Mouse (Mus musculus): ENCODE data around the gene Thoc3. TPM values are rescaled to one million over a fixed set of nuclear protein-coding genes. Genes with fewer than 3 reads are reported as not detected.
"Not testable (repeated sequence)": the region's sequence is repeated elsewhere in the genome, so short reads cannot be mapped to it uniquely, and the experiment has no call there.

Thoc3 gene
- polyA plus RNA-seq (2016; fragmentation: Nextera tagmentation; extraction: Ambion mirVana), result 77.6 and 78.0 TPM in 2 replicates

- ATAC-seq, result peak; percentile 96
- peak within 1 kb of the TSS; percentile 78 for H3K27ac ChIP-seq
These were observed at the start of gene Thoc3 for GRCm38 (mm10) chr13:54468098-54469011. Gene Thoc3 (minus strand): TSS chr13:54468849.

GRCm38 (mm10) chr13:54505920-54506319, 37.3 kb upstream of the Thoc3 start:
- WGBS (ENCODE audit: insufficient replicate concordance), result 94% methylated on average over 1 of the region's 1 CpGs
- ATAC-seq, result no peak

More at GRCm38 (mm10) chr13:54468098-54469011, at the start of gene Thoc3:
- H3K4me1 ChIP-seq, result peaks cover 14% of the 10 kb centered on the region
- 1% methylated on average over 67 of the region's 67 CpGs for WGBS (ENCODE audit: insufficient replicate concordance)
- H3K4me3 ChIP-seq, result peak within 1 kb of the TSS; percentile 99
- H3K27me3 ChIP-seq (replicated peaks), result no peaks in the 10 kb centered on the region
- peaks cover 12% of the 10 kb centered on the region; the same call in 1 of the 2 replicates for H3K9me3 ChIP-seq (replicated peaks)
- peaks cover 43% of the 10 kb centered on the region for H3K36me3 ChIP-seq
- peak within 1 kb of the TSS; percentile 96 for H3K9ac ChIP-seq
- H3K4me2 ChIP-seq, result peak within 1 kb of the TSS; percentile 94

GRCm38 (mm10) chr13:54504611-54505260, 36.1 kb upstream of the Thoc3 start:
- peak overlapping the region; percentile 82 for H3K9ac ChIP-seq
- peaks cover 38% of the 10 kb centered on the region for H3K4me1 ChIP-seq
- WGBS (ENCODE audit: insufficient replicate concordance), result 26% methylated on average over 7 of the region's 7 CpGs
- no peaks in the 10 kb centered on the region for H3K9me3 ChIP-seq (replicated peaks)
- H3K27ac ChIP-seq, result no peak overlapping the region
- H3K4me3 ChIP-seq, result peak overlapping the region; percentile 73
- peaks cover 14% of the 10 kb centered on the region for H3K27me3 ChIP-seq (replicated peaks)
- H3K4me2 ChIP-seq, result peak overlapping the region; percentile 99
- ATAC-seq, result no peak
- H3K36me3 ChIP-seq, result no peaks in the 10 kb centered on the region

More at GRCm38 (mm10) chr13:54505920-54506319, 37.3 kb upstream of the Thoc3 start:
- H3K27ac ChIP-seq, result no peak overlapping the region
- H3K4me2 ChIP-seq, result no peak overlapping the region
- H3K4me3 ChIP-seq, result no peak overlapping the region
- no peaks in the 10 kb centered on the region for H3K9me3 ChIP-seq (replicated peaks)
- H3K36me3 ChIP-seq, result no peaks in the 10 kb centered on the region
- H3K4me1 ChIP-seq, result peaks cover 37% of the 10 kb centered on the region
- peaks cover 14% of the 10 kb centered on the region for H3K27me3 ChIP-seq (replicated peaks)
- no peak overlapping the region for H3K9ac ChIP-seq

GRCm38 (mm10) chr13:54503604-54504521, 35.2 kb upstream of the Thoc3 start, which contains the start of gene Simc1:
Gene Simc1 (plus strand): TSS chr13:54503779.
- Histone ChIP-seq H3K27me3 (replicated peaks) (peaks cover 14% of the 10 kb centered on the region), H3K36me3 (no peaks in the 10 kb centered on the region), H3K4me3 (peak within 1 kb of the TSS; percentile 73), H3K9me3 (replicated peaks) (no peaks in the 10 kb centered on the region), H3K4me2 (peak within 1 kb of the TSS; percentile 99), H3K27ac (peak within 1 kb of the TSS; percentile 60), H3K9ac (peak within 1 kb of the TSS; percentile 82), H3K4me1 (peaks cover 38% of the 10 kb centered on the region)
- peak; percentile 91 for ATAC-seq
- under 1% methylated on average over 94 of the region's 105 CpGs for WGBS (ENCODE audit: insufficient replicate concordance)

GRCm38 (mm10) chr13:54503278-54503603, 34.6 kb upstream of the Thoc3 start:
- peak overlapping the region; percentile 82 for H3K9ac ChIP-seq

GRCm38 (mm10) chr13:54501957-54502690, 33.5 kb upstream of the Thoc3 start:
- H3K4me3 ChIP-seq, result no peak overlapping the region
- no peak overlapping the region for H3K4me2 ChIP-seq
- peaks cover 20% of the 10 kb centered on the region for H3K27me3 ChIP-seq (replicated peaks)
- H3K36me3 ChIP-seq, result no peaks in the 10 kb centered on the region
- H3K4me1 ChIP-seq, result peaks cover 38% of the 10 kb centered on the region
- no peak for ATAC-seq
- 34% methylated on average over 3 of the region's 3 CpGs for WGBS (ENCODE audit: insufficient replicate concordance)
- H3K9me3 ChIP-seq (replicated peaks), result no peaks in the 10 kb centered on the region
- no peak overlapping the region for H3K27ac ChIP-seq
- no peak overlapping the region for H3K9ac ChIP-seq

More at GRCm38 (mm10) chr13:54503278-54503603, 34.6 kb upstream of the Thoc3 start:
- Histone ChIP-seq H3K9me3 (replicated peaks) (no peaks in the 10 kb centered on the region), H3K4me2 (peak overlapping the region; percentile 99), H3K4me3 (peak overlapping the region; percentile 73), H3K4me1 (peaks cover 38% of the 10 kb centered on the region), H3K27ac (no peak overlapping the region), H3K27me3 (replicated peaks) (peaks cover 17% of the 10 kb centered on the region), H3K36me3 (no peaks in the 10 kb centered on the region)
- 1% methylated on average over 14 of the region's 14 CpGs for WGBS (ENCODE audit: insufficient replicate concordance)
- ATAC-seq, result peak; percentile 52

- Histone ChIP-seq H3K27ac (no peak overlapping the region), H3K4me2 (no peak overlapping the region), H3K4me3 (no peak overlapping the region), H3K9me3 (replicated peaks) (no peaks in the 10 kb centered on the region), H3K4me1 (peaks cover 38% of the 10 kb centered on the region), H3K36me3 (no peaks in the 10 kb centered on the region), H3K9ac (no peak overlapping the region), H3K27me3 (replicated peaks) (peaks cover 20% of the 10 kb centered on the region)
- WGBS (ENCODE audit: insufficient replicate concordance), result 56% methylated on average over 2 of the region's 2 CpGs
- no peak for ATAC-seq
These were observed 32.7 kb upstream of the Thoc3 start for GRCm38 (mm10) chr13:54501352-54501751.

- Histone ChIP-seq H3K4me1 (peaks cover 29% of the 10 kb centered on the region), H3K27me3 (replicated peaks) (peaks cover 22% of the 10 kb centered on the region)
- ATAC-seq; H3K27ac ChIP-seq; H3K9me3 ChIP-seq (replicated peaks); H3K4me3 ChIP-seq; H3K4me2 ChIP-seq; H3K9ac ChIP-seq; H3K36me3 ChIP-seq: not testable (repeated sequence)
- 74% methylated on average over 7 of the region's 7 CpGs for WGBS (ENCODE audit: insufficient replicate concordance)
These were observed 30.9 kb upstream of the Thoc3 start for GRCm38 (mm10) chr13:54499551-54499950.

GRCm38 (mm10) chr13:54491381-54491780, 22.7 kb upstream of the Thoc3 start:
- Histone ChIP-seq H3K9ac (no peak overlapping the region), H3K4me1 (no peaks in the 10 kb centered on the region), H3K4me2 (no peak overlapping the region), H3K4me3 (no peak overlapping the region), H3K9me3 (replicated peaks) (no peaks in the 10 kb centered on the region), H3K27ac (no peak overlapping the region), H3K36me3 (no peaks in the 10 kb centered on the region), H3K27me3 (replicated peaks) (0 out of 2 replicates have a peak, but pooled peaks cover 8% of the 10 kb centered on the region)
- no peak for ATAC-seq
- WGBS (ENCODE audit: insufficient replicate concordance), result 64% methylated on average over 6 of the region's 6 CpGs

GRCm38 (mm10) chr13:54490411-54490810, 21.8 kb upstream of the Thoc3 start:
- H3K4me3 ChIP-seq, result no peak overlapping the region
- no peaks in the 10 kb centered on the region for H3K36me3 ChIP-seq
- 0 out of 2 replicates have a peak, but pooled peaks cover 8% of the 10 kb centered on the region for H3K27me3 ChIP-seq (replicated peaks)
- no peak overlapping the region for H3K4me2 ChIP-seq
- H3K9me3 ChIP-seq (replicated peaks), result no peaks in the 10 kb centered on the region
- H3K9ac ChIP-seq, result no peak overlapping the region
- no peak overlapping the region for H3K27ac ChIP-seq
- ATAC-seq, result no peak
- no peaks in the 10 kb centered on the region for H3K4me1 ChIP-seq
- WGBS (ENCODE audit: insufficient replicate concordance), result 71% methylated on average over 5 of the region's 5 CpGs

GRCm38 (mm10) chr13:54481498-54481897, 12.8 kb upstream of the Thoc3 start:
- no peaks in the 10 kb centered on the region for H3K36me3 ChIP-seq
- no peak overlapping the region for H3K4me3 ChIP-seq
- H3K4me2 ChIP-seq, result no peak overlapping the region
- WGBS (ENCODE audit: insufficient replicate concordance), result 74% methylated on average over 14 of the region's 14 CpGs
- H3K27ac ChIP-seq, result no peak overlapping the region
- no peak for ATAC-seq
- H3K4me1 ChIP-seq, result no peaks in the 10 kb centered on the region
- no peaks in the 10 kb centered on the region for H3K9me3 ChIP-seq (replicated peaks)
- H3K27me3 ChIP-seq (replicated peaks), result peaks cover 32% of the 10 kb centered on the region
- H3K9ac ChIP-seq, result no peak overlapping the region
